Mouse (Mus musculus): ENCODE measurements around the gene Fut2.

Gene Fut2

GRCm38 (mm10) chr7:45666161-45666560 lies at the start of gene Fut2:
TSS of gene Fut2 (minus strand) at chr7:45666394.
- no peak for DNase-seq

- DNase-seq = peak; percentile 99
Measured at GRCm38 (mm10) chr7:45715090-45715708, 49.0 kb upstream of the Fut2 start, which contains the start of gene Rpl18. TSS of gene Rpl18 (plus strand) at chr7:45715457.

GRCm38 (mm10) chr7:45714630-45715089 lies 48.5 kb upstream of the Fut2 start:
- DNase-seq = peak; percentile 70

- DNase-seq = no peak
Measured at GRCm38 (mm10) chr7:45713881-45714520, 47.8 kb upstream of the Fut2 start.

- DNase-seq = no peak
Measured at GRCm38 (mm10) chr7:45713396-45713795, 47.2 kb upstream of the Fut2 start.

- peak; percentile 93 for DNase-seq
Measured at GRCm38 (mm10) chr7:45712022-45712757, 46.0 kb upstream of the Fut2 start.

- no peak for DNase-seq
Measured at GRCm38 (mm10) chr7:45711316-45712021, 45.3 kb upstream of the Fut2 start.

GRCm38 (mm10) chr7:45710477-45711191 lies 44.4 kb upstream of the Fut2 start:
- DNase-seq = no peak

GRCm38 (mm10) chr7:45709677-45710355 lies 43.6 kb upstream of the Fut2 start:
- no peak for DNase-seq

- no peak for DNase-seq
Measured at GRCm38 (mm10) chr7:45709036-45709435, 42.8 kb upstream of the Fut2 start.

GRCm38 (mm10) chr7:45708221-45708761 lies 42.1 kb upstream of the Fut2 start:
- DNase-seq = no peak

GRCm38 (mm10) chr7:45707375-45707967 lies 41.3 kb upstream of the Fut2 start:
- DNase-seq = peak; percentile 99

- DNase-seq = peak; percentile 88
Measured at GRCm38 (mm10) chr7:45706721-45707241, 40.6 kb upstream of the Fut2 start.

GRCm38 (mm10) chr7:45705873-45706281 lies 39.7 kb upstream of the Fut2 start:
- DNase-seq = peak; percentile 95

GRCm38 (mm10) chr7:45705443-45705864 lies 39.3 kb upstream of the Fut2 start:
- DNase-seq = no peak

GRCm38 (mm10) chr7:45704730-45705442 lies 38.7 kb upstream of the Fut2 start, which contains the start of gene Dbp:
TSS of gene Dbp (plus strand) at chr7:45705088.
- DNase-seq = peak; percentile 100

GRCm38 (mm10) chr7:45704046-45704559 lies 37.9 kb upstream of the Fut2 start:
- DNase-seq = peak; percentile 83

- DNase-seq = no peak
Measured at GRCm38 (mm10) chr7:45703521-45704033, 37.4 kb upstream of the Fut2 start.

- DNase-seq = no peak
Measured at GRCm38 (mm10) chr7:45702809-45703520, 36.8 kb upstream of the Fut2 start.
